33 mouse cellular contexts compared by ENCODE assay signal in the genomic region with DNA sequence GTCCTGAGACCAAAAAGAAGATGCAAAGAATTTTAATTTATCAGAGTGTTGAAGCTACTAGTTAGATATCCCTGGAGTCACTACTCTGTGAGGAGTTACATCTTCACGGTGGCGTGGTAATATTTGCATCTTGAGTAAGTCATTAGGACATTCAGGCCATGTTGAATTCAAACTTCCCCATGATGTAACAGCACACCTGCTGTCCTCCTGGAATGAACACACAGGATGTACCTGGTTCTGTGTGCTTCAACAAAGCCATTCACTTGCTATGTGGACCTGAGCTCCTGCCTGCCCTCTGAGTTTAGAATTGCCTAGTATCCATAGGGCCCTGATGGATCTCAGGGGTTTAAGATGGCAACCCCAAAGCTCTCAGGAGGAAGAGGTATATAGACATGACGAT.
"Had no signal": no experiment of that assay in that cellular context is flagged by ENCODE, and none has a peak within 500 bp of the region (broad histone marks: within the 10 kb centered on the region; RNA-seq: fewer than 3 reads in every experiment).

No protein-coding gene starts in this region.

- ATAC-seq: hindbrain, embryonic 16.5 days; hindbrain, postnatal 0 days; intestine, embryonic 15.5 days; intestine, embryonic 16.5 days; intestine, postnatal 0 days had no signal

- H3K27me3 ChIP-seq: heart, embryonic 12.5 days; heart, embryonic 13.5 days; heart, embryonic 15.5 days; hindbrain, embryonic 15.5 days; intestine, embryonic 15.5 days; kidney, embryonic 15.5 days had no signal

- H3K9me3 ChIP-seq: heart, embryonic 10.5 days; heart, embryonic 12.5 days; heart, embryonic 13.5 days; heart, embryonic 15.5 days; hindbrain, embryonic 10.5 days; hindbrain, embryonic 12.5 days; hindbrain, embryonic 13.5 days; hindbrain, embryonic 15.5 days; intestine, embryonic 15.5 days; kidney, embryonic 15.5 days had no signal

- H3K9ac ChIP-seq: heart, embryonic 12.5 days; heart, embryonic 13.5 days; heart, embryonic 15.5 days; hindbrain, embryonic 12.5 days; hindbrain, embryonic 13.5 days; hindbrain, embryonic 14.5 days; hindbrain, embryonic 15.5 days; intestine, embryonic 15.5 days; kidney, embryonic 15.5 days had no signal

- H3K36me3 ChIP-seq: heart, embryonic 10.5 days; heart, embryonic 12.5 days; heart, embryonic 13.5 days; heart, embryonic 15.5 days; hindbrain, embryonic 10.5 days; hindbrain, embryonic 12.5 days; hindbrain, embryonic 13.5 days; hindbrain, embryonic 15.5 days; intestine, embryonic 15.5 days; kidney, embryonic 15.5 days had no signal

- DNase-seq: heart, postnatal 10 days; heart, postnatal 14 days; heart, postnatal 36 days; heart, postnatal 4 days; kidney, adult 11 months; kidney, adult 18-20 months; kidney, adult 2 months; kidney, adult 8-10 months; kidney, adult 9 months; kidney, postnatal 10 days; kidney, postnatal 14 days; kidney, postnatal 25 days; kidney, postnatal 36 days; kidney, postnatal 4 days; layer of hippocampus, adult 9-11 months; layer of hippocampus, postnatal 36 days had no signal

- H3K4me2 ChIP-seq: heart, embryonic 11.5 days; heart, embryonic 12.5 days; heart, embryonic 13.5 days; heart, embryonic 15.5 days; hindbrain, embryonic 12.5 days; hindbrain, embryonic 13.5 days; hindbrain, embryonic 14.5 days; hindbrain, embryonic 15.5 days; intestine, embryonic 15.5 days; kidney, embryonic 15.5 days had no signal

- H3K27ac ChIP-seq: heart, embryonic 10.5 days; heart, embryonic 13.5 days; heart, embryonic 15.5 days; hindbrain, embryonic 12.5 days; hindbrain, embryonic 13.5 days; hindbrain, embryonic 14.5 days; hindbrain, embryonic 15.5 days; hindbrain, postnatal 0 days; intestine, embryonic 15.5 days; layer of hippocampus, adult 2 months had no signal

- H3K4me3 ChIP-seq: heart, embryonic 10.5 days; heart, embryonic 12.5 days; heart, embryonic 13.5 days; heart, embryonic 15.5 days; hindbrain, embryonic 10.5 days; hindbrain, embryonic 12.5 days; hindbrain, embryonic 13.5 days; hindbrain, embryonic 15.5 days; intestine, embryonic 15.5 days; kidney, embryonic 15.5 days; layer of hippocampus, adult 2 months had no signal
